ENCODE assay signal across 9 mouse cellular contexts in the genomic region with DNA sequence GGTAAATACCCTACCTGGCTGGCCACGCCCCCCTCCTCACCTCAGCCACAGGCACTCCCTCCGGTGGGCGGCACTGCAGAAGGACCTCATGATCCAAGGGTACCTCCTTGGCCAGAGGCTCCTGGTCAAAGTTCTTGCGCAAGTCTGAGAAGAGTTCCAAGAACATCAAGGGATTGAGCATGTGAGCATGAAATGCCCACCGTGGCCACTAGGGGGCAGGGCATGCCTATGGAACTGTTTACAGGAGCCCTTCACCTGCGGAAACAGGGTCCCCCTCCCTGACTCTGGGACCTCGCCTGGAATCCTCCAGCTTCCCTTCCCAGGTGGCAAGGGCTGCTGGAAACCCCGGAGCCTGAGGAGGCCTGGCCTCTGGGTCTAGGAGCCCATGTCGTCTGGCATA. TPM values are rescaled to one million over a fixed set of nuclear protein-coding genes. Genes with fewer than 3 reads are reported as not detected.
DNase-seq lines count a peak whose midpoint lies in the region; ATAC-seq and TF ChIP-seq lines count a peak whose summit lies in the region.
"Had no signal": no experiment of that assay in that cellular context is flagged by ENCODE, and none has a peak within 500 bp of the region (broad histone marks: within the 10 kb centered on the region; RNA-seq: fewer than 3 reads in every experiment).

No protein-coding gene starts in this region.

- no peak for TF ChIP-seq POLR2A in brain, embryonic 14.5 days (IDR thresholded peaks at IDR 0.05; ENCODE audit: borderline replicate concordance, extremely low read depth, insufficient read depth, insufficient read length, poor library complexity, severe bottlenecking)
- no peak for TF ChIP-seq POLR2A in liver, adult 2 months (IDR thresholded peaks at IDR 0.05; ENCODE audit: extremely low read depth, insufficient read depth, low read length)
- no peak for TF ChIP-seq POLR2A in testis, adult 2 months (IDR thresholded peaks at IDR 0.05; ENCODE audit: control insufficient read depth, low read depth, low read length)

- 17% methylated on average over 9 of the region's 9 CpGs for WGBS in heart, embryonic 12.5 days
- 6% methylated on average over 9 of the region's 9 CpGs for WGBS in kidney, embryonic 15.5 days
- 10% methylated on average over 9 of the region's 9 CpGs for WGBS in liver, adult 2 months
- 12% methylated on average over 9 of the region's 9 CpGs for WGBS in neural tube, embryonic 11.5 days

- H3K9me3 ChIP-seq in heart, embryonic 12.5 days (replicated peaks), result no peaks in the 10 kb centered on the region
- H3K9me3 ChIP-seq in kidney, embryonic 15.5 days (replicated peaks), result no peaks in the 10 kb centered on the region
- no peaks in the 10 kb centered on the region for H3K9me3 ChIP-seq in neural tube, embryonic 11.5 days (ENCODE audit: control insufficient read depth, low read length)

- no peaks in the 10 kb centered on the region for H3K79me2 ChIP-seq in liver, adult 2 months (ENCODE audit: control insufficient read depth, insufficient read depth, low read length)

- peaks cover 23% of the 10 kb centered on the region for H3K4me1 ChIP-seq in heart, embryonic 12.5 days (replicated peaks)
- H3K4me1 ChIP-seq in kidney, embryonic 15.5 days, result peaks cover 19% of the 10 kb centered on the region
- no peaks in the 10 kb centered on the region for H3K4me1 ChIP-seq in liver, adult 2 months (ENCODE audit: control insufficient read depth, insufficient read depth, low read length)
- H3K4me1 ChIP-seq in neural tube, embryonic 11.5 days (ENCODE audit: control insufficient read depth, insufficient read depth, low read length), result no peaks in the 10 kb centered on the region
- peaks cover 7% of the 10 kb centered on the region for H3K4me1 ChIP-seq in testis, adult 2 months (ENCODE audit: control insufficient read depth, insufficient read depth, low read length)

- peak; percentile 100 for TF ChIP-seq CTCF in brain, embryonic 14.5 days (IDR thresholded peaks at IDR 0.05; ENCODE audit: borderline replicate concordance, extremely low read depth, insufficient read depth, insufficient read length)
- peak; percentile 94 for TF ChIP-seq CTCF in liver, adult 2 months (IDR thresholded peaks at IDR 0.05; ENCODE audit: low read depth, low read length)
- peak; percentile 98 for TF ChIP-seq CTCF in testis, adult 2 months (IDR thresholded peaks at IDR 0.05; ENCODE audit: control insufficient read depth, insufficient read depth, insufficient replicate concordance, low read depth, low read length)

- H3K9ac ChIP-seq in heart, embryonic 12.5 days, result 0 out of 2 replicates have a peak overlapping the region, but pooled peaks have one; percentile 12
- H3K9ac ChIP-seq in kidney, embryonic 15.5 days, result no peak overlapping the region
- H3K9ac ChIP-seq in liver, adult 2 months (ENCODE audit: low read depth, low read length), result no peak overlapping the region
- H3K9ac ChIP-seq in neural tube, embryonic 11.5 days (ENCODE audit: low read length), result no peak overlapping the region

- peak overlapping the region; percentile 43 for H3K27ac ChIP-seq in heart, embryonic 12.5 days (ENCODE audit: poor library complexity, severe bottlenecking)
- H3K27ac ChIP-seq in kidney, embryonic 15.5 days, result no peak overlapping the region
- H3K27ac ChIP-seq in liver, adult 2 months (replicated peaks; ENCODE audit: insufficient read depth, low read depth, low read length), result no peak overlapping the region
- no peak overlapping the region for H3K27ac ChIP-seq in neural tube, embryonic 11.5 days (ENCODE audit: low read depth, low read length)
- no peak overlapping the region for H3K27ac ChIP-seq in testis, adult 2 months (ENCODE audit: control insufficient read depth, insufficient read depth, low read depth, low read length)

- DNase-seq in CD4-positive, CD25-positive, alpha-beta regulatory T cell, adult 2 months (ENCODE audit: low read depth, low spot score), result peak; percentile 81
- peak; percentile 88 for DNase-seq in brain, embryonic 14.5 days (ENCODE audit: low read depth)
- DNase-seq in liver, adult 2 months (ENCODE audit: extremely low read depth, low read depth, low spot score), result peak; percentile 51
- DNase-seq in neural tube, embryonic 11.5 days (ENCODE audit: low spot score), result peak; percentile 85

- ATAC-seq in erythroblast, adult 5-6 weeks (replicated peaks; ENCODE audit: low FRiP score, poor library complexity, severe bottlenecking), result peak; percentile 60; the same call in 1 of the 2 replicates
- ATAC-seq in heart, embryonic 12.5 days (ENCODE audit: insufficient number of reproducible peaks, low FRiP score), result peak; percentile 37; the same call in 1 of the 2 replicates
- ATAC-seq in kidney, embryonic 15.5 days (replicated peaks; ENCODE audit: low FRiP score), result peak; percentile 52
- ATAC-seq in neural tube, embryonic 11.5 days (ENCODE audit: insufficient read depth, low FRiP score, low TSS enrichment), result peak; percentile 46; the same call in 1 of the 2 replicates

- peaks cover 58% of the 10 kb centered on the region for H3K36me3 ChIP-seq in heart, embryonic 12.5 days
- H3K36me3 ChIP-seq in kidney, embryonic 15.5 days, result peaks cover 37% of the 10 kb centered on the region
- H3K36me3 ChIP-seq in liver, adult 2 months (ENCODE audit: control insufficient read depth, insufficient read depth, low read length), result no peaks in the 10 kb centered on the region
- H3K36me3 ChIP-seq in neural tube, embryonic 11.5 days (ENCODE audit: control insufficient read depth, insufficient read depth, low read length), result 0 out of 2 replicates have a peak, but pooled peaks cover 2% of the 10 kb centered on the region
- no peaks in the 10 kb centered on the region for H3K36me3 ChIP-seq in testis, adult 2 months (ENCODE audit: control insufficient read depth, insufficient read depth, low read length)

- H3K27me3 ChIP-seq in heart, embryonic 12.5 days (replicated peaks), result no peaks in the 10 kb centered on the region
- 0 out of 2 replicates have a peak, but pooled peaks cover 2% of the 10 kb centered on the region for H3K27me3 ChIP-seq in kidney, embryonic 15.5 days
- no peaks in the 10 kb centered on the region for H3K27me3 ChIP-seq in liver, adult 2 months (ENCODE audit: control insufficient read depth, insufficient read depth, low read length)
- H3K27me3 ChIP-seq in neural tube, embryonic 11.5 days (ENCODE audit: control insufficient read depth, insufficient read depth, low read length), result no peaks in the 10 kb centered on the region
- H3K27me3 ChIP-seq in testis, adult 2 months (ENCODE audit: control insufficient read depth, insufficient read depth, low read length), result no peaks in the 10 kb centered on the region

- H3K4me3 ChIP-seq in heart, embryonic 12.5 days, result no peak overlapping the region
- no peak overlapping the region for H3K4me3 ChIP-seq in kidney, embryonic 15.5 days (replicated peaks)
- H3K4me3 ChIP-seq in liver, adult 2 months (ENCODE audit: insufficient read depth, low read depth, low read length), result no peak overlapping the region
- no peak overlapping the region for H3K4me3 ChIP-seq in neural tube, embryonic 11.5 days (ENCODE audit: low read depth, low read length)
- H3K4me3 ChIP-seq in testis, adult 2 months (ENCODE audit: control insufficient read depth, low read depth, low read length), result no peak overlapping the region; the same call in 1 of the 2 replicates
- H3K4me3 ChIP-seq: erythroblast, embryonic 14.5 days had no signal

- H3K4me2 ChIP-seq in heart, embryonic 12.5 days, result peak overlapping the region; percentile 39
- peak overlapping the region; percentile 31; the same call in 1 of the 2 replicates for H3K4me2 ChIP-seq in kidney, embryonic 15.5 days
- H3K4me2 ChIP-seq in neural tube, embryonic 11.5 days (ENCODE audit: low read depth), result peak overlapping the region; percentile 17; the same call in 1 of the 2 replicates

RNA-seq across cellular contexts. Expression of gene Slc29a3, which starts 27.0 kb away (rescaled TPM):
- 8.8 and 11.1 TPM in 2 replicates for polyA plus RNA-seq in brain, embryonic 14.5 days (2012; rRNA removed)
- total RNA-seq in erythroblast, adult 5-6 weeks (2015; ENCODE audit: low replicate concordance), result 7.3 TPM in 2 replicates
- 1.5 and 4.1 TPM in 2 replicates for total RNA-seq in erythroblast, adult 5-6 weeks (2017; ENCODE audit: low replicate concordance)
- polyA plus RNA-seq in heart, embryonic 12.5 days (2016; fragmentation: Nextera tagmentation; extraction: Ambion mirVana), result 5.6 and 6.8 TPM in 2 replicates
- 13.4 and 15.5 TPM in 2 replicates for polyA plus RNA-seq in kidney, embryonic 15.5 days (2015; fragmentation: Nextera tagmentation; extraction: Ambion mirVana)
- total RNA-seq in liver, adult 2 months (2014; rRNA removed), result 1.8 and 2.1 TPM in 2 replicates
- 2.5 and 2.8 TPM in 2 replicates for polyA plus RNA-seq in liver, adult 2 months (2012; rRNA removed)
- 9.3 and 10.4 TPM in 2 replicates for polyA plus RNA-seq in neural tube, embryonic 11.5 days (2014; fragmentation: Nextera tagmentation; extraction: Ambion mirVana)
- 66.1 and 66.3 TPM in 2 replicates for polyA plus RNA-seq in testis, adult 2 months (2012; rRNA removed)

RNA-seq across cellular contexts. Expression of gene Unc5b, which starts 51.8 kb away (rescaled TPM):
- polyA plus RNA-seq in brain, embryonic 14.5 days (2012; rRNA removed), result 6.3 and 12.7 TPM in 2 replicates
- not detected in 2 replicates for total RNA-seq in erythroblast, adult 5-6 weeks (2015; ENCODE audit: low replicate concordance)
- total RNA-seq in erythroblast, adult 5-6 weeks (2017; ENCODE audit: low replicate concordance), result not detected in 2 replicates
- polyA plus RNA-seq in heart, embryonic 12.5 days (2016; fragmentation: Nextera tagmentation; extraction: Ambion mirVana), result 18.4 and 18.7 TPM in 2 replicates
- 9.2 and 10.0 TPM in 2 replicates for polyA plus RNA-seq in kidney, embryonic 15.5 days (2015; fragmentation: Nextera tagmentation; extraction: Ambion mirVana)
- total RNA-seq in liver, adult 2 months (2014; rRNA removed), result 0.83 and 1.3 TPM in 2 replicates
- polyA plus RNA-seq in liver, adult 2 months (2012; rRNA removed), result 1.0 and 1.1 TPM in 2 replicates
- 2.3 and 2.9 TPM in 2 replicates for polyA plus RNA-seq in neural tube, embryonic 11.5 days (2014; fragmentation: Nextera tagmentation; extraction: Ambion mirVana)
- 0.86 and 1.2 TPM in 2 replicates for polyA plus RNA-seq in testis, adult 2 months (2012; rRNA removed)
- polyA plus RNA-seq: erythroblast, embryonic 14.5 days had no signal
